Mouse (Mus musculus): Measurements from ENCODE around the gene Bbs9. TPM values are rescaled to one million over a fixed set of nuclear protein-coding genes. Genes with fewer than 3 reads are reported as not detected.

Bbs9 gene
- polyA plus RNA-seq, 1 experiment: 14.3 TPM

DNA sequence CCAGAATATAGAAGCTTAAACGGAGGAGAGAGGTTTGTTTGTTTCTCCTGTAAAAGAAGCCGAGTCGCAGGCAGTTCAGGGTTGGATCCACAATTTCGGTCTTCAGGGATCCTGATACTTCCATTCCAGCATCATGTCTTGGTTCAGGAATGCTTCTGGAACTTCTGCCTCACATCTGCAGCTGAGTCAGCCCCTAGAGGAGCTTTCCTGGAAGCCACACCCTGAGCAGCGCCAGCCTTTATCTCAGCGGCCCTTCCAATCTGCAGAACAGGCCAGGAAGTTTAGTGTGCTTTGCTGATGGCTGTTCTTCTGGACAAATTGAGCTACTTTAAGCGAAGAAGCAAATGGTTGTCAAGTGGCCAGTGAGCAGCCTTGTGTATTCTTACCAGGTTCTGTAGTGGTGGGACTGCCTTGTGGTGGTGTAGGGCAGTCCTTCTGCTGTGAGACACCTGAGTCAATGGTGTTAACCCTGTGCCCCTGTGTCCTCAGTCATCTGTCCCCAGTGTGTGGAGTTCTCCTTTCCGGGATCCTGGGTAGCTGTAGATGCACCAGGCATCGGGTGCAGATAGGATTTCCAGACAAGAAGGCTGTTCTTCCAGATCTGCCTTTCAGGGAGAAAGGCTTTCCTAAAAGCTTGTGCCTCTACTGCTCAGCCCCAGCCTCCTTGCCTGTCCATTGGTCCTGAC is 157.4 kb downstream of the Bbs9 start:
- no peak for DNase-seq (ENCODE audit: low spot score)

GRCm38 (mm10) chr9:22638502-22638901 is 163.0 kb downstream of the Bbs9 start:
- no peak for DNase-seq (ENCODE audit: low spot score)

DNA sequence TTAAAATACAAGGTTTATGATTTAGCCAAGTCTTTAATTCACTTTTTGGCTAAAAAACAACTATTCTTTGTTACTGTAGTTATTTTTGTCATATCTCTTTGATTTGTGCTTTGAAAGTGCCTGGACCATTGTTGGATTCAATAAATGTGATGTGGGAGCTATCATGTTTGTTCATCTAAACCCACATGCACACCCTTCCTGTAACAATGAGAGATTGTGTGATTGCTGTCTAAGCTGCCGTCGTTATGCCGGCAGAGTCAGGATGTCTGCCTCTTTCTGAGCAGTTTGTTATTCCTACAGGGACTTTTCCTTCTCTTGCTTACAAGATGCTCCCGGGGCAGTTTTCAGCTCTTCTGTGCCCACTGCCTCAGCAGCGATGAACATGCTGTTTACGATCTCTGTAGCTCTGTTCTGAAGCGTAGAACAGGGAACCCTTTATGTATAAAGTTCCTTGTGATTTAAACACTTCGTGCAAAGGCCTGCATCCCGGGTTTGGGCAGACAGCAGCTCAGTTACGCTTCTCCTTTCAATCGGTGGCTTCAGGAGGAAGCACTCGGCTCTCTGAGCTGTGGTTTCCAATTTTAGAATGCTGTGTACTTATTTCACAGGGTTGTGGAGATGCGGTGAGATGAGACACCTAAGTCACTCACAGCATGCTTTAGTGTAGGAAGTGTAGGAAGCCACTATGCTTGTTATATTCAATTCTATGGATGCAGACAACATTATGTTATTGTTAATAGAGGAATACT is 165.3 kb downstream of the Bbs9 start:
- no peak for DNase-seq (ENCODE audit: low spot score)

GRCm38 (mm10) chr9:22645844-22646390 is 170.4 kb downstream of the Bbs9 start:
- no peak for DNase-seq (ENCODE audit: low spot score)

GRCm38 (mm10) chr9:22646461-22646860 is 170.9 kb downstream of the Bbs9 start:
- DNase-seq (ENCODE audit: low spot score): no peak

GRCm38 (mm10) chr9:22648163-22648562 is 172.6 kb downstream of the Bbs9 start:
- no peak for DNase-seq (ENCODE audit: low spot score)

DNA sequence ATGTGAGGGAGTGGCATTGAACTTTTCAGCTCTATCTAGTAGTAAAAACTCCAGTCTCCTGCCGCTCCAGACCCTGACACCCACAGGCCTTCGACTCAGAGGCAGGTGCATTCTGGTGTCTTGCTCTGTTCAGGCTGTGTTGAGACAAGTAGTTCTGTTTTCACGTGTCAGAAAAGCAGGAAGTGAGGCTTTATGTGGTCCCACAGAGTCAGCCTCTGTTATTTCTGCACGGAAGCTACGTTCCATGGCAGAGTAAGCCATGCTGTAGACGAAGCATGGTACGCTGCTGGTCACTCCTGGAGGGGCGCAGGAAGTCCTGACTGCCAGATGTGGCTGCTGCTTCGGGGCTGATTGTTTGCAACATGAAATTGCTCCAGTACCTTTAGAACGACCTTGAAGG is 174.1 kb downstream of the Bbs9 start:
- no peak for DNase-seq (ENCODE audit: low spot score)

DNA sequence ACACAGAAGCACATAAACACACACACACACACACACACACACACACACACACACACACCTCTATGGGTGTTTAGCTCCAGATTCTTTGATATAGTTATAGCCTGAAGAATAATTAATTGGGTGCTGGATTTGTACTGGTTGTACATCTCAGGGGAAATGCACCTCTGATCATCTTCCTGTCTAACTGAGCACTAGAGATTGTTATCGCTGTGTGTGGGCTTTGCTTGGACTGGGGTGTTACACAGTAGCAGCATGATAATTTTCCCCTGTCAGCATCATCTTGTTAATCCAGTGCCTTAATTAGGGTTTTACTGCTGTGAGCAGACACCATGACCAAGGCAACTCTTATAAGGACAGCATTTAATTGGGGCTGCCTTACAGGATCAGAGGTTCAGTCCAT is 175.3 kb downstream of the Bbs9 start:
- no peak for DNase-seq (ENCODE audit: low spot score)

DNA sequence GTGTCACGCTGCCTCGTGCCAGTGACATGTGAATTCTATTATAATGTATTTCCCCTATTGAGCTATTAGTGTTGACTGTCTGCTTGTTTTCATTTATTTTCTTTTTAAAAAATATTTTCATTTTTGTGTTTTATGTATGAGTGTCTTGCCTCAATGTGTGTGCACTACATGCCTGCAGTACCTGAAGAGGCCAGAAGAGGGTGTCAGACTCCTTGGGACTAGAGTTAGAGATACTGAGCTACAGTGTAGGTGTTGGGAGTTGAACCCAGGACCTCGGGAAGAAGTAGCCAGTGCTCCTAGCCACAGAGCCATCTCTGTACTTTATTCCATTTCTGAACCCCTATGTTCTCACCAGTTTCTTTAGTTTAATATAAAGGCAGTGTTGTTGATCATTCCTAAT is 176.1 kb downstream of the Bbs9 start:
- no peak for DNase-seq (ENCODE audit: low spot score)

DNA sequence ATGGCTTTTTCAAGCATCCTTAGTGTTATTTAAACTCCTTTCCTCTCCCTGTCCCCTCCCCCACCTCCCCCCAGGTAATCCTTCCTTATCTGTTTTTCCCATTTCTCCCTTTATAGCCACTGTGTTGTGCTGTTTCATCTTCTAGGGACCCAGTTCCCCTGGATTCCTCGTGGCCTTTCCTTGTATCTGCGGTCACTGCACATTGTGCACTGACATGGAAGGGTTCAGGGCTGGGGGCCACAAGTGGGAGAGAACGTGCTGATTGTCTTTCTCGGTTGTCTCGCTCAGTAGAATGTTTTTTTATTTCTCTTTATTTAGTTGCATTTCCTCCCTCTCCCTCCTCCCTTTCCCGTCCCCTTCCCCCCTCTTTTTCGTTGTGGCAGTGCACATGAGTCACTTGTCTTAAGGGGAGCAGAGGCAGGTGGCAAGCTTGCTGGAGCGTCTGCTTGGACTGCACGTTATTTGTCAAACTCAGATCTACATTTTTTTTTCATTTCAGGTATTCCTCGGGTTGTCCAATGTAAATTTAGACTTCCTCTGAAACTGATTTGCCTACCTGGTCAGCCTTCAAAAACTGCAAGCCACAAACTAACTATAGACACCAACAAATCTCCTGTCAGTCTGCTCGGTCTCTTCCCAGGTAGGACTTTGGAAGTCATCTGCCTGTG is 179.3 kb downstream of the Bbs9 start:
- no peak for DNase-seq (ENCODE audit: low spot score)

- no peak for DNase-seq (ENCODE audit: low spot score)
Measured at GRCm38 (mm10) chr9:22657216-22657615, 181.7 kb downstream of the Bbs9 start.

GRCm38 (mm10) chr9:22665155-22665554 is 189.6 kb downstream of the Bbs9 start:
- no peak for DNase-seq (ENCODE audit: low spot score)

- DNase-seq (ENCODE audit: low spot score): no peak
Measured at GRCm38 (mm10) chr9:22672937-22673336, 197.4 kb downstream of the Bbs9 start.

DNA sequence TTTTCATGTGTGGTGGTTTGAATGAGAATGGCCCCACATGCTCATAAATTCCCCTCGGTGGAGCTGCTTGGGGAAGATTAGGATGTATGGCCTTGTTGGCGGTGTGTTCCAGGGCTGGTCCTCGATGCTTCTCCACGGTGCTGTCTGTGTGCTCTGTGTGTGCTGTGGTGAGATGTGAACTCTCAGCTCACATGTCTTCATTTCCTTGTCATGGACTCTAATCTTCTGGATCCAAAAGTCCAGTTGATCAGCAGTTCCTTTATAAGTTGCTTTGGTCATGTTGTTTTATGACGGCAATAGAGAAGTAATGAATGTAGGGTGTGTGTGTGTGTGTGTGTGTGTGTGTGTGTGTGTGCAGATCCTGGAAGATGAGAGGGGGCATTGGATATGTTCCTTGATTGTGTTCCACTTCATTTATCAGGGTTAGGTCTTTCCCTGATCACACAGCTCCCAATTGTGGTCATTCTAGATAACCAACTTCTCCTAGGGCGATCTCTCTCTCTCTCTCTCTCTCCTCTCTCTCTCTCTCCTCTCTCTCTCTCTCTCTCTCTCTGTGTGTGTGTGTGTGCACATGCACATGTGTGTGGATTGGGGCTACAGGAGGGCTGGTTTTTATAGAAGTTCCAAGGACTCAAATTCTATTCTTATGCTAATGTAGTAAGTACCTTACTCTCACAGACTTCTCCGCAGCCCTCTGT is 201.8 kb downstream of the Bbs9 start:
- no peak for DNase-seq (ENCODE audit: low spot score)

DNA sequence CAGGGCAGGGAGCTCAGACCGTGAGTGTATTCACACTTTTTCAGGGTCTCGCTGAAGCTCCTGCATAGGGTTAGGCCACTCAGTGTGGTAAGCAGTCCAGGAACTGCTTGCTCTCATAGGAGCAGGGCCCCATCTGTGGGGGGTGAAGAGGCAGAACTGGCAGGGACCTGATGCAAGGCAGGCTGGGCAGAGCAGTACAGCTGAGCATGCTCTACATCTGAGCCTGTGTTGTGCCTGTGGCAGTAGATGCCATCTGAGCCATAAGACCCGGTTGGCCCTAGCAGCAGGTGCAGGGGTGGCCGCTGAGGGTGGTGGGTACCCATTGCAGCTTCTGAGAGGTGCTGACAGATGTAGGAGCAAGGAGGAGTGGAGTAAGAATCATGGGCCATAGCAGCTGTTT is 202.5 kb downstream of the Bbs9 start:
- no peak for DNase-seq (ENCODE audit: low spot score)

- DNase-seq (ENCODE audit: low spot score): no peak
Measured at GRCm38 (mm10) chr9:22678496-22678895, 203.0 kb downstream of the Bbs9 start.

- DNase-seq (ENCODE audit: low spot score): no peak
Measured at GRCm38 (mm10) chr9:22679485-22679884, 204.0 kb downstream of the Bbs9 start.

GRCm38 (mm10) chr9:22680031-22680430 is 204.5 kb downstream of the Bbs9 start:
- no peak for DNase-seq (ENCODE audit: low spot score)

GRCm38 (mm10) chr9:22680484-22680883 is 205.0 kb downstream of the Bbs9 start:
- no peak for DNase-seq (ENCODE audit: low spot score)

DNA sequence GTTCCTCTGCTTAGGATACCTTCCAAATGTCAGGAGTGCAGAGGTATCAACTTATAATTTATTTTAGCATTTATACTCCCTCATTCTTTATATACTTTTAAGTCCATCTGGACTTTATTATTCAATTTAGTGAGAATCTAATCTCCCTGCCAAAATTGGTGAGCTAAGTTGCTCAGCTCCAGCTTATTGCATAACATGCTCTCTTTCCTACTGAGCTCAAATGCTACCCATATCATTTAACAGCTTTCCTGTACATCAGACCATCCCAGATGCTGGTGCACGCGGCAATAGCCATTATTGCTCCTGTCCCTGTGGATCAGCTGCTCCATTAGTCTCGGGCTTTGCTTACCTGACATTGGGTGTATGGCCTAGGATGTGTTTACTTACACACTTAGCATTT is 208.3 kb downstream of the Bbs9 start:
- no peak for DNase-seq (ENCODE audit: low spot score)

- no peak for DNase-seq (ENCODE audit: low spot score)
Measured at GRCm38 (mm10) chr9:22686765-22687472, 211.4 kb downstream of the Bbs9 start.
